Mouse (Mus musculus) kidney, adult 11 months (tissue): ENCODE measurements around the gene Aplf.
A peak's percentile ranks its signal among the peaks of the same experiment; 100 is the strongest.

Source experiments
- DNase-seq: peaks from one replicate; pipeline ENCODE4 v3.0.0; 2022

Gene Aplf

GRCm38 (mm10) chr6:87621281-87621680 lies 50.7 kb downstream of the Aplf start:
- DNase-seq, result peak; percentile 17

- DNase-seq, result no peak
Observed at GRCm38 (mm10) chr6:87618021-87618420, 54.0 kb downstream of the Aplf start.

GRCm38 (mm10) chr6:87615696-87616083 lies 56.3 kb downstream of the Aplf start:
- no peak for DNase-seq

- no peak for DNase-seq
Observed at GRCm38 (mm10) chr6:87614794-87615695, 56.9 kb downstream of the Aplf start.

- DNase-seq, result no peak
Observed at GRCm38 (mm10) chr6:87599825-87600224, 72.2 kb downstream of the Aplf start.

- peak; percentile 83 for DNase-seq
Observed at GRCm38 (mm10) chr6:87597116-87597833, 74.7 kb downstream of the Aplf start.

- DNase-seq, result no peak
Observed at GRCm38 (mm10) chr6:87594188-87594587, 77.8 kb downstream of the Aplf start.

GRCm38 (mm10) chr6:87590394-87591281 lies 81.4 kb downstream of the Aplf start, which contains the start of gene Prokr1:
Gene Prokr1, minus strand, starts transcription at chr6:87590743.
- DNase-seq, result peak; percentile 18

- no peak for DNase-seq
Observed at GRCm38 (mm10) chr6:87589718-87590393, 82.1 kb downstream of the Aplf start.

- DNase-seq, result no peak
Observed at GRCm38 (mm10) chr6:87583991-87584390, 88.0 kb downstream of the Aplf start.

- no peak for DNase-seq
Observed at GRCm38 (mm10) chr6:87583183-87583611, 88.8 kb downstream of the Aplf start.

GRCm38 (mm10) chr6:87582456-87582855 lies 89.5 kb downstream of the Aplf start:
- no peak for DNase-seq

- DNase-seq, result no peak
Observed at GRCm38 (mm10) chr6:87581581-87581980, 90.4 kb downstream of the Aplf start.

GRCm38 (mm10) chr6:87581071-87581470 lies 90.9 kb downstream of the Aplf start:
- no peak for DNase-seq
